Mouse (Mus musculus): Measurements from ENCODE around the gene Osbpl3. TPM values are rescaled to one million over a fixed set of nuclear protein-coding genes. Genes with fewer than 3 reads are reported as not detected.
A peak's percentile ranks its signal among the peaks of the same experiment; 100 is the strongest.

The Osbpl3 gene
- polyA plus RNA-seq, 1 experiment from 2014 or later = 4.1 TPM

GRCm38 (mm10) chr6:50461585-50461984, 5.6 kb upstream of the Osbpl3 start:
- no peak overlapping the region for H3K4me2 ChIP-seq
- TF ChIP-seq CTCF (IDR thresholded peaks at IDR 0.05; ENCODE audit: low read depth) = no peak
- 70% methylated on average over 3 of the region's 3 CpGs for WGBS

DNA sequence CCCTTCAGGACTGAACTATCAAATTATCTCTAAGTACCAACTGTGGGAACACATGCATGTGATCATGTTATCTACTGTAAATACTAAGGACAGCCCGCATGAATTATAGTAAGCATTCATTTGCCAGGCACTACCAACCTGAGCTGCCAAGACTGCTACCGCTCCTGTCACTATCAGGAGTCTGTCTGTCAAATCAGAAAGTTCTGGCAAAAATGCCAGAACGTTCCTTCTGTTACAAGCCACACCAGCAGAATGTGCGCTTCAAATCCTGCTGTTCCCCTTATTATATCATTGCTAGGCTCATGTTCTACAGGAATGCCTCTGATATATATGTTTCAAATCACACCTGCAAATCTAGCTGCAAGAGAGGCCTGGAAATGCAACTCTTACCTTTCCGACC, 4.6 kb upstream of the Osbpl3 start:
- H3K4me1 ChIP-seq (ENCODE audit: insufficient read depth) = no peaks in the 10 kb centered on the region
- WGBS = 82% methylated on average over 5 of the region's 5 CpGs
- no peak overlapping the region for H3K9ac ChIP-seq
- TF ChIP-seq CTCF (IDR thresholded peaks at IDR 0.05; ENCODE audit: low read depth) = no peak
- H3K36me3 ChIP-seq (ENCODE audit: insufficient read depth) = no peaks in the 10 kb centered on the region
- no peak overlapping the region for H3K4me2 ChIP-seq
- DNase-seq (no peak), ATAC-seq (ENCODE audit: insufficient read depth) (no peak)
- no peak overlapping the region for H3K4me3 ChIP-seq (ENCODE audit: low read depth, low read length)
- no peaks in the 10 kb centered on the region for H3K27me3 ChIP-seq (ENCODE audit: insufficient read depth, low read length)
- no peaks in the 10 kb centered on the region for H3K9me3 ChIP-seq (ENCODE audit: low read depth, low read length)
- H3K27ac ChIP-seq (ENCODE audit: low read depth) = no peak overlapping the region

More at GRCm38 (mm10) chr6:50461585-50461984, 5.6 kb upstream of the Osbpl3 start:
- H3K4me1 ChIP-seq (ENCODE audit: insufficient read depth) = no peaks in the 10 kb centered on the region
- no peak for ATAC-seq (ENCODE audit: insufficient read depth)
- H3K27me3 ChIP-seq (ENCODE audit: insufficient read depth, low read length) = no peaks in the 10 kb centered on the region
- H3K4me3 ChIP-seq (ENCODE audit: low read depth, low read length) = no peak overlapping the region
- no peak for DNase-seq
- no peaks in the 10 kb centered on the region for H3K36me3 ChIP-seq (ENCODE audit: insufficient read depth)
- H3K27ac ChIP-seq (ENCODE audit: low read depth) = no peak overlapping the region
- no peak overlapping the region for H3K9ac ChIP-seq
- no peaks in the 10 kb centered on the region for H3K9me3 ChIP-seq (ENCODE audit: low read depth, low read length)

DNA sequence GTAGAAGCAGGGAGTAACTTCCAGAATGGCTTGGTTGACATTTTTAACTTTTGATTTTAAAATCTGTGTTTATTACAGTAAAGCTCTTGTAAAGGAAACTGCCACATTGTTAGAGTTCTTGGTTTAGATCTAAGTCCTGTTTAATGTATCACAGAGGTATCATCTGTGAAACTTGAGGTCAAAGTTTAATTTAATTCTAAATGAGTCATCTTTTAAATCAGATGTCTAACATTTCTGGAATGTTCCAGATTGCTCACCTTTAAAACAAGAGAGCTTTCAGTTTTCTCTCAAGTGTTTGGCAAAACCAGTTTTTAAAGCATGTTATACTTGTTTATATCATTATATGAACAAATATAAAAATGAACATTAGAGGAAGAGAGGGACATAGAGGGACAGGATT, 4.2 kb upstream of the Osbpl3 start:
- Histone ChIP-seq H3K27me3 (ENCODE audit: insufficient read depth, low read length) (no peaks in the 10 kb centered on the region), H3K36me3 (ENCODE audit: insufficient read depth) (no peaks in the 10 kb centered on the region), H3K9me3 (ENCODE audit: low read depth, low read length) (no peaks in the 10 kb centered on the region), H3K4me3 (ENCODE audit: low read depth, low read length) (no peak overlapping the region), H3K27ac (ENCODE audit: low read depth) (no peak overlapping the region), H3K9ac (no peak overlapping the region), H3K4me1 (ENCODE audit: insufficient read depth) (no peaks in the 10 kb centered on the region), H3K4me2 (no peak overlapping the region)
- ATAC-seq (ENCODE audit: insufficient read depth) (no peak), DNase-seq (no peak)
- TF ChIP-seq CTCF (IDR thresholded peaks at IDR 0.05; ENCODE audit: low read depth) = no peak

DNA sequence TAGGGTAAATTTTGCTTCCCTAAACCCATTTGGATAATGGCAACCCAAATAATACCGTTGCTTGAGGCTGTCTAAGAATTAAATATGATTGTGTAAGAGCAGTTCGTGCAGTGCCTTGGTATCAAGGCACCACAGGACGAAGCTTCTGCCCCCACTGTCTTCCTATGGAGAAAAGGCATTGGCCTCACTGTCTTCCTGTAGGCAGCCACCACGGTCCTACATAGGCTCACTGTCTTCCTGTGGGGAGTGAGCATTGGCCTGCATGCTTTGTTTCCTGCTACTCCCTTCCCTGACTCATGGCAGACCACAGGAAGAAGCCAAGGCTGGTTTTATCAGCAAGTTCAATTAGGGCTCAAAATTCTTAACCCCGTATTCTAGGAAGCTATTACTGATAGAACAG, 3.3 kb upstream of the Osbpl3 start:
- Histone ChIP-seq H3K27me3 (ENCODE audit: insufficient read depth, low read length) (peaks cover 6% of the 10 kb centered on the region; the same call in 1 of the 2 replicates), H3K4me3 (ENCODE audit: low read depth, low read length) (no peak overlapping the region), H3K9me3 (ENCODE audit: low read depth, low read length) (no peaks in the 10 kb centered on the region), H3K36me3 (ENCODE audit: insufficient read depth) (no peaks in the 10 kb centered on the region), H3K27ac (ENCODE audit: low read depth) (no peak overlapping the region), H3K4me2 (no peak overlapping the region), H3K4me1 (ENCODE audit: insufficient read depth) (no peaks in the 10 kb centered on the region; the same call in 1 of the 2 replicates), H3K9ac (no peak overlapping the region)
- no peak for DNase-seq
- no peak for TF ChIP-seq CTCF (IDR thresholded peaks at IDR 0.05; ENCODE audit: low read depth)
- no peak for ATAC-seq (ENCODE audit: insufficient read depth)
- WGBS = 64% methylated on average over 5 of the region's 5 CpGs

GRCm38 (mm10) chr6:50457551-50458348, 1.7 kb upstream of the Osbpl3 start:
- ATAC-seq (ENCODE audit: insufficient read depth) = no peak
- Histone ChIP-seq H3K4me3 (ENCODE audit: low read depth, low read length) (no peak overlapping the region), H3K27ac (ENCODE audit: low read depth) (no peak overlapping the region), H3K27me3 (ENCODE audit: insufficient read depth, low read length) (peaks cover 6% of the 10 kb centered on the region; the same call in 1 of the 2 replicates), H3K4me2 (no peak overlapping the region), H3K9me3 (ENCODE audit: low read depth, low read length) (no peaks in the 10 kb centered on the region), H3K36me3 (ENCODE audit: insufficient read depth) (no peaks in the 10 kb centered on the region), H3K9ac (no peak overlapping the region), H3K4me1 (ENCODE audit: insufficient read depth) (no peaks in the 10 kb centered on the region; the same call in 1 of the 2 replicates)
- no peak for DNase-seq
- WGBS = 80% methylated on average over 12 of the region's 12 CpGs
- no peak for TF ChIP-seq CTCF (IDR thresholded peaks at IDR 0.05; ENCODE audit: low read depth)

DNA sequence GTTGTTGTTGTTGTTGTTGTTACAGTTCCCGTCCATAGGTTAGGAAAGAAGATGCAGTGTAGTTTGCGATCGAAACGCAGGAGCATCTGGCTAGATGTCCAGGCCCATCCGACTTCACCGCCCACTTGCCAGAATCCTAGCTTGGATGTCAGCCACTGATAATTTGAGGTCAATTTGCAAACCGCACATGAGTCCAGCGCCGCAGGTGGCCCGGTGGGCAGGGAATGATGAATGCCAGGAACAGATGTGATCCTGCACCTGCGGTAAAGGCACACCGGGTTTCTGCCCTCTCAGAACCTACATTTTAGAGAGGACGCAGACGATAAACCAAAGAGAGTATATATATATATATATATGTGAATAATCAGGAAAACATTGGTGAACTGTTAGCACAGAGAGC, 705 bp upstream of the Osbpl3 start:
- WGBS = 63% methylated on average over 14 of the region's 14 CpGs
- Histone ChIP-seq H3K4me2 (peak overlapping the region; percentile 96), H3K36me3 (ENCODE audit: insufficient read depth) (no peaks in the 10 kb centered on the region), H3K4me1 (ENCODE audit: insufficient read depth) (no peaks in the 10 kb centered on the region; the same call in 1 of the 2 replicates), H3K27me3 (ENCODE audit: insufficient read depth, low read length) (peaks cover 6% of the 10 kb centered on the region; the same call in 1 of the 2 replicates), H3K27ac (ENCODE audit: low read depth) (no peak overlapping the region), H3K9ac (no peak overlapping the region), H3K4me3 (ENCODE audit: low read depth, low read length) (peak overlapping the region; percentile 64; the same call in 1 of the 2 replicates), H3K9me3 (ENCODE audit: low read depth, low read length) (no peaks in the 10 kb centered on the region)
- ATAC-seq (ENCODE audit: insufficient read depth) (no peak), DNase-seq (no peak)
- TF ChIP-seq CTCF (IDR thresholded peaks at IDR 0.05; ENCODE audit: low read depth) = no peak

DNA sequence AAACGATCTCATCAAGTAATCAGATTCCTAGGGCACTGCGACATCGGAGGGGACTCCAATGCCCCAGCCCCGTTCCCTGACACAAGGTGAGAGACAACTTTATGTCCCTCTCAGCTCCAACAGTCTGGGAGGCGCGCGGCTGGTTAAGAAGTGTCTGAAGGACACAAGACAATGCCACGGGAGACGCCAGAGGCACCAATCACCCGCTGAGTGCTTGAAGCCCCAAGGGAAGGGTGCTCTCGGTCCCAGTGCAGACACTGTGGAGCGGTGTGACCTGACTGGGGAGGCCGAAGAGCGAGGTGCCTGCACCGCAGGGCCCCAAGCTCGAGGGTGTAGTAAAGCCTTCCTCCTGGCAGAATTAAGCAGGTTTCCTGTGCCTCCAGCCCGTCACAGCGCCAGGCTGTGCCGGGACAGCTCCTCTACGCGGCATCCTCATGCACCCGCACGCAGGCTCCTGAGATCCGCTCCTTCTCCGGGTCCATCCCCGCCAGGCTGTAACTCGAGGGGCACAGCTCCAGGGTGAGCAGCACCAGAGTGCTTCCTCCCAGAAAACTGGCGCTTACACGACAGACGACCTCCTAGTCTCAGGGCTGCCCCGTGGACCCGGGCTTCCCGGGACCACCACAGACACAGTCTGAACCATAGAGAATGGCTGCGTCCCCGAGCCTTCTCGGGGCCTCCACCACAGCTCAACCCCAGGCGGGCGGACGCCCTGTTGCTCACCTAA, 736 bp downstream of the Osbpl3 start:
- Histone ChIP-seq H3K4me3 (ENCODE audit: low read depth, low read length) (peak overlapping the region; percentile 64), H3K9me3 (ENCODE audit: low read depth, low read length) (no peaks in the 10 kb centered on the region), H3K27me3 (ENCODE audit: insufficient read depth, low read length) (peaks cover 6% of the 10 kb centered on the region; the same call in 1 of the 2 replicates), H3K4me2 (peak overlapping the region; percentile 96), H3K9ac (peak overlapping the region; percentile 59), H3K4me1 (ENCODE audit: insufficient read depth) (no peaks in the 10 kb centered on the region; the same call in 1 of the 2 replicates), H3K27ac (ENCODE audit: low read depth) (peak overlapping the region; percentile 44; the same call in 1 of the 2 replicates), H3K36me3 (ENCODE audit: insufficient read depth) (no peaks in the 10 kb centered on the region)
- under 1% methylated on average over 39 of the region's 39 CpGs for WGBS
- ATAC-seq (ENCODE audit: insufficient read depth) (peak; percentile 73), DNase-seq (peak; percentile 66)
- TF ChIP-seq CTCF (IDR thresholded peaks at IDR 0.05; ENCODE audit: low read depth) = no peak
